In the genomic region with DNA sequence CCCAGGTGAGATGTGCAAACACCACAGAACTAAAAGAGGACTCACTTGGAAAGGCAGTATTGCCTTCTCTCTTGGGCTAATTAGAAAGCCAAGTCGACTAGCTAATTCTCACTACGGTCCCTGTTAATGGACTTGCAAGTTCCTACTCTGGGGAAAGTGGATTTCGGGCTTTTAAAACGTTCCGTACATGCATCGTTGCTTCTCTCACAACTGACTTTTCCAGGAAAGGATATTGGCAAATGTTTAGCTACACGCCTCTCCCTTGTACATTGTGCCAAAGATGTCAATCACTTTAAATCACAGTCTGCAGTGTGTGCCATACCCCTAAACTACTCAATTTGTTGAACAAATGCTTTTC, we compare ENCODE assay signal across 8 mouse cellular contexts. TPM values are rescaled to one million over a fixed set of nuclear protein-coding genes. Genes with fewer than 3 reads are reported as not detected.
DNase-seq lines count a peak whose midpoint lies in the region; ATAC-seq lines count a peak whose summit lies in the region.

No protein-coding gene starts in this region.

- H3K4me2 ChIP-seq in kidney, embryonic 14.5 days (replicated peaks; ENCODE audit: low read depth, low read length): peak overlapping the region; percentile 82
- H3K4me2 ChIP-seq in intestine, embryonic 14.5 days (ENCODE audit: low read length): peak overlapping the region; percentile 65
- H3K4me2 ChIP-seq in midbrain, embryonic 16.5 days (ENCODE audit: low read length): peak overlapping the region; percentile 97

- no peaks in the 10 kb centered on the region; the same call in 1 of the 2 replicates for H3K36me3 ChIP-seq in kidney, embryonic 14.5 days (ENCODE audit: control insufficient read depth, insufficient read depth, low read length)
- no peaks in the 10 kb centered on the region for H3K36me3 ChIP-seq in intestine, embryonic 14.5 days (ENCODE audit: control insufficient read depth, insufficient read depth, low read length)
- no peaks in the 10 kb centered on the region for H3K36me3 ChIP-seq in midbrain, embryonic 16.5 days (ENCODE audit: control insufficient read depth, insufficient read depth, low read length)

- H3K27me3 ChIP-seq in kidney, embryonic 14.5 days (ENCODE audit: control insufficient read depth, insufficient read depth, low read length): no peaks in the 10 kb centered on the region
- no peaks in the 10 kb centered on the region for H3K27me3 ChIP-seq in intestine, embryonic 14.5 days (replicated peaks; ENCODE audit: control insufficient read depth, insufficient read depth, low read length)
- H3K27me3 ChIP-seq in midbrain, embryonic 16.5 days (ENCODE audit: control insufficient read depth, insufficient read depth, low read depth, low read length): no peaks in the 10 kb centered on the region

- 6% methylated on average over 7 of the region's 7 CpGs for WGBS in kidney, embryonic 14.5 days
- WGBS in intestine, embryonic 14.5 days: 20% methylated on average over 7 of the region's 7 CpGs
- WGBS in midbrain, embryonic 16.5 days: 14% methylated on average over 7 of the region's 7 CpGs

- no peak overlapping the region for H3K9ac ChIP-seq in kidney, embryonic 14.5 days (ENCODE audit: low read depth, low read length)
- H3K9ac ChIP-seq in intestine, embryonic 14.5 days (ENCODE audit: low read length): peak overlapping the region; percentile 61
- no peak overlapping the region for H3K9ac ChIP-seq in midbrain, embryonic 16.5 days (ENCODE audit: low read depth, low read length)

- peak overlapping the region; percentile 98 for H3K27ac ChIP-seq in kidney, embryonic 14.5 days (ENCODE audit: low read depth, low read length)
- no peak overlapping the region for H3K27ac ChIP-seq in brown adipose tissue, adult 24 weeks (replicated peaks; ENCODE audit: low read depth, low read length)
- peak overlapping the region; percentile 98 for H3K27ac ChIP-seq in intestine, embryonic 14.5 days (ENCODE audit: low read depth)
- H3K27ac ChIP-seq in midbrain, embryonic 16.5 days (ENCODE audit: low read length): no peak overlapping the region

- H3K4me3 ChIP-seq in kidney, embryonic 14.5 days (ENCODE audit: low read length): peak overlapping the region; percentile 93
- H3K4me3 ChIP-seq in brown adipose tissue, adult 24 weeks (ENCODE audit: insufficient read depth, low read depth, low read length): peak overlapping the region; percentile 73
- H3K4me3 ChIP-seq in intestine, embryonic 14.5 days (ENCODE audit: low read depth, low read length): peak overlapping the region; percentile 66
- no peak overlapping the region for H3K4me3 ChIP-seq in midbrain, embryonic 16.5 days (ENCODE audit: low read depth, low read length)

- DNase-seq in kidney, postnatal 10 days: no peak
- peak; percentile 59 for DNase-seq in intestine, embryonic 14.5 days (ENCODE audit: low spot score)
- no peak for DNase-seq in thymus, postnatal 10 days (ENCODE audit: low spot score in 2 of 2)
- DNase-seq in c-Kit-positive CD71-positive TER-119-positive erythroid progenitor cells, embryonic 14.5 days (ENCODE audit: low spot score): no peak

- H3K4me1 ChIP-seq in kidney, embryonic 14.5 days (ENCODE audit: control insufficient read depth, insufficient read depth, low read length): peaks cover 9% of the 10 kb centered on the region; the same call in 1 of the 2 replicates
- H3K4me1 ChIP-seq in brown adipose tissue, adult 24 weeks (ENCODE audit: control insufficient read depth, insufficient read depth, insufficient read length, low read length): no peaks in the 10 kb centered on the region
- H3K4me1 ChIP-seq in intestine, embryonic 14.5 days (replicated peaks; ENCODE audit: control insufficient read depth, insufficient read depth, low read length): peaks cover 11% of the 10 kb centered on the region
- H3K4me1 ChIP-seq in midbrain, embryonic 16.5 days (ENCODE audit: control insufficient read depth, insufficient read depth, low read length): peaks cover 7% of the 10 kb centered on the region

- no peak for ATAC-seq in kidney, embryonic 14.5 days (ENCODE audit: low FRiP score, low TSS enrichment)
- ATAC-seq in intestine, embryonic 14.5 days (replicated peaks; ENCODE audit: low FRiP score, low TSS enrichment, low read depth): no peak
- no peak for ATAC-seq in midbrain, embryonic 16.5 days
- ATAC-seq in cerebellum, adult (ENCODE audit: insufficient number of reproducible peaks, low FRiP score, low TSS enrichment): no peak

- H3K9me3 ChIP-seq in kidney, embryonic 14.5 days (ENCODE audit: control insufficient read depth, low read length): no peaks in the 10 kb centered on the region
- H3K9me3 ChIP-seq in intestine, embryonic 14.5 days (ENCODE audit: control insufficient read depth, low read length): no peaks in the 10 kb centered on the region
- H3K9me3 ChIP-seq in midbrain, embryonic 16.5 days (replicated peaks; ENCODE audit: control insufficient read depth, low read length, poor library complexity, severe bottlenecking): no peaks in the 10 kb centered on the region

RNA-seq across cellular contexts. Expression of gene Galnt7, which starts 0.9 kb away (rescaled TPM):
- 15.8 and 25.6 TPM in 2 replicates for polyA plus RNA-seq in kidney, embryonic 14.5 days (2014; fragmentation: Nextera tagmentation; extraction: Ambion mirVana)
- polyA plus RNA-seq in brown adipose tissue, adult 24 weeks (2012; ENCODE audit: insufficient read depth, insufficient read length, missing spikeins): 0.79 and 0.96 TPM in 2 replicates
- polyA plus RNA-seq in intestine, embryonic 14.5 days (2014; fragmentation: Nextera tagmentation; extraction: Ambion mirVana): 26.4 and 29.5 TPM in 2 replicates
- 8.2 and 10.1 TPM in 2 replicates for polyA plus RNA-seq in midbrain, embryonic 16.5 days (2015; fragmentation: Nextera tagmentation; extraction: Ambion mirVana)

Comparison
In these comparisons a context has a peak if more than half of its experiments do, and no peak if none do; other contexts are left out.
1. H3K27ac ChIP-seq: peak in kidney, embryonic 14.5 days (single experiment) and intestine, embryonic 14.5 days (single experiment); none in brown adipose tissue, adult 24 weeks (single experiment) and midbrain, embryonic 16.5 days (single experiment).
2. Peak in every context shown above with its lines, with median percentiles within 50 percentile points of each other: H3K4me2 ChIP-seq.